Mouse (Mus musculus) B cell, adult 62 days (primary cell): ENCODE measurements around the gene Itgb1bp2. TPM values are rescaled to one million over a fixed set of nuclear protein-coding genes. Genes with fewer than 3 reads are reported as not detected.

Experiments
- total RNA-seq: library from RNA; stranded (reverse); gene quantifications from 4 replicates; pipeline ENCODE4 v1.2.4, GENCODE M21; 2023

Itgb1bp2 gene
- total RNA-seq = 0.60 to 2.4 TPM (median 1.6 TPM) in 4 replicates

GRCm38 (mm10) chrX:101448886-101449475 lies at the start of gene Itgb1bp2:
Gene Itgb1bp2 (plus strand): TSS chrX:101449088.

GRCm38 (mm10) chrX:101420700-101421095 lies 28.2 kb upstream of the Itgb1bp2 start, which contains the start of gene Zmym3:
Gene Zmym3 (minus strand): TSS chrX:101420849.

GRCm38 (mm10) chrX:101429142-101429949 lies 19.5 kb upstream of the Itgb1bp2 start, which contains the start of gene Nono:
Gene Nono (plus strand): TSS chrX:101429318.

Other genes with a start within 250 kb of the Itgb1bp2 start
- gene Snx12, start 226.5 kb upstream of the Itgb1bp2 start, total RNA-seq = 36.5 to 51.4 TPM (median 45.7 TPM) in 4 replicates
- 30.8 to 35.3 TPM (median 33.3 TPM) in 4 replicates for gene Foxo4, start 194.6 kb upstream of the Itgb1bp2 start, total RNA-seq
- gene Gm614, start 185.1 kb upstream of the Itgb1bp2 start, total RNA-seq = 60.8 to 73.3 TPM (median 71.7 TPM) in 4 replicates
- gene Il2rg, start 180.8 kb upstream of the Itgb1bp2 start, total RNA-seq = 556 to 625 TPM (median 571 TPM) in 4 replicates
- not detected in 4 replicates for gene Gm20489, start 180.1 kb upstream of the Itgb1bp2 start, total RNA-seq
- gene Med12, start 175.1 kb upstream of the Itgb1bp2 start, total RNA-seq = 165 to 200 TPM (median 175 TPM) in 4 replicates
- 0.48 to 1.6 TPM (median 0.58 TPM) in 3 of 4 replicates, not detected in the other for gene Nlgn3, start 149.9 kb upstream of the Itgb1bp2 start, total RNA-seq
- not detected in 4 replicates for gene Gjb1, start 72.7 kb upstream of the Itgb1bp2 start, total RNA-seq
- 35.5 to 39.5 TPM (median 38.5 TPM) in 4 replicates for gene Zmym3, start 28.2 kb upstream of the Itgb1bp2 start, total RNA-seq
- 210 to 256 TPM (median 212 TPM) in 4 replicates for gene Nono, start 19.8 kb upstream of the Itgb1bp2 start, total RNA-seq
- 48.6 to 52.5 TPM (median 49.2 TPM) in 4 replicates for gene Taf1, start 83.6 kb downstream of the Itgb1bp2 start, total RNA-seq
- 192 to 212 TPM (median 201 TPM) in 4 replicates for gene Ogt, start 191.0 kb downstream of the Itgb1bp2 start, total RNA-seq